Mouse (Mus musculus): ENCODE measurements at regions not wholly inside any gene's neighbourhood (a gene's known extent, or its start where the extent isn't known, plus 50 kb on each side); places are given as distances from the start of the nearest gene placed in this dataset.
A peak's percentile ranks its signal among the peaks of the same experiment; 100 is the strongest.

DNA sequence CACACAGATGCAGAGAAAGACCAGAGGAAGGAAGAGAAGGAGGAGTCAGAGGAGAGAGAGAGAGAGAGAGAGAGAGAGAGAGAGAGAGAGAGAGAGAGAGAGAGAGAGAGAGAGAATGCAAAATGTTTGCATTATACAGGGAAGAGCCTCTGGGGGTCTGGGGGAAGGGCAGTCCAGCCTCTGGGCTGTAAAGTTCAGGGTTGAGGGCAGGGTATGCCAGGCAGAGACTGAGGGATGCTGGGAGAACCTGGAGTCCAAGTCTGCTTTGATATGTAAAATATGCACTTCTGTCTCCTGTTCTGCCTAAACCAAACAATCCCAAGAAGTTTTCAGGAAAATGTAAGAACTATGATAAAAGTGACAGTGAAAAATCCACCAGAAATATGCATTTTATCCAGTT is 538.6 kb upstream of the Sall1 start:
- Histone ChIP-seq H3K4me1 (no peaks in the 10 kb centered on the region), H3K27me3 (no peaks in the 10 kb centered on the region), H3K27ac (replicated peaks) (no peak overlapping the region), H3K4me3 (replicated peaks) (no peak overlapping the region), H3K36me3 (no peaks in the 10 kb centered on the region), H3K9me3 (replicated peaks) (no peaks in the 10 kb centered on the region), H3K9ac (no peak overlapping the region), H3K4me2 (replicated peaks) (no peak overlapping the region)
- no peak for ATAC-seq (ENCODE audit: insufficient number of reproducible peaks, low FRiP score, low TSS enrichment, low read depth)

DNA sequence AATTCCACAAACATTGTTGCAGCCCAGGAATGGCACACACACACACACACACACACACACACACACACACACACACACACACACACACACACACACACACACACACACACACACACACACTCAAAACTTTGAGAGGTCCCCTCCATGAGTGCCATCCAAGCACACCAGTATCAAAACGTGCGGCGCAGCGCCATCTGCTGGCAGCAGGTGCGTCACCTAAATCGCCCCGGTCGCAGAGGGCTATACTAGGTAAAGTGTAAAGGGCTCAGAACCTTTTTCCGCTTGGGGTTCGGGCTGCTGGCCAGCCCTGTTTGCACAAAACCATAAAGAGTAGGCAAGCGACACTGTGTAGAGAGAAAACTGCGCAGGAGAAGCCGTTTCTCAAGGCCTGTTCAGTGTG is 527.9 kb upstream of the Sall1 start:
- 0 out of 2 replicates have a peak, but pooled peaks have one; percentile 43 for ATAC-seq (ENCODE audit: insufficient number of reproducible peaks, low FRiP score, low TSS enrichment, low read depth)
- Histone ChIP-seq H3K4me1 (no peaks in the 10 kb centered on the region), H3K9ac (no peak overlapping the region), H3K27me3 (peaks cover 32% of the 10 kb centered on the region), H3K4me2 (replicated peaks) (no peak overlapping the region), H3K9me3 (replicated peaks) (no peaks in the 10 kb centered on the region), H3K27ac (replicated peaks) (no peak overlapping the region), H3K36me3 (no peaks in the 10 kb centered on the region), H3K4me3 (replicated peaks) (no peak overlapping the region)
- WGBS: 3% methylated on average over 13 of the region's 13 CpGs

DNA sequence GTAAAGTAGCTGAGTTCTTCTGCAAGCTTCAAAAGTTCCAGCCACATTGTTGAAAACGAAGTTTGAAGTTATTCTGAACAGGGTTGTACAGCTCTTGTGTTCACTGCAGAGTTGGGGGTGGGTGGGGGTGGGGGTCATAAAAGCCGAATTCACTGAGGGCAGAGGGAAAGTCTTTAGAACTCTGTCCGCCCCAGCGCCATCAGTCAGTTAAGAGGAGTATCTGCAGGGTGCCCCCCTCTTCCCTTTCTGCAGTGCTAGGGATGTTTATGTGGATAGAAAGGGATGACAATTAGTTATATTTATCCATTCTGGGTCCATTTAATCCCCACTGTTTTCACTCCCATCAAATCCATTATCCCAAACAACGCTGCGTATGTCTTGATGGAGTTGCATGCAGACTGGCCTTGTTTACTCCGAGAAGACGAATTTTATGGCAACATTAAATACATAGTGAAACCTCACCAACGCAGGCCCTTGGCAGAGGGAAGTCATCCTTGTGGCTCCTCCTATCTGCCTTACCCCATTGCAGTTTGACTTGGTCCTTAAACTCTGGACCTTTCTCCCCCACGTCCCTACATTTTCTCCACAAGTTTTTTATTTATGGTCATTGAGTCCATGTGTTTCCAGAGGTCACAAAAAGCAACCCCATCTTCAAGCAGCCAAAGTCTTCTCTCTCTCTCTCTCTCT is 526.8 kb upstream of the Sall1 start:
- 50% methylated on average over 10 of the region's 10 CpGs for WGBS
- Histone ChIP-seq H3K9me3 (replicated peaks) (no peaks in the 10 kb centered on the region), H3K27ac (replicated peaks) (no peak overlapping the region), H3K4me2 (replicated peaks) (no peak overlapping the region), H3K9ac (no peak overlapping the region), H3K4me3 (replicated peaks) (no peak overlapping the region), H3K36me3 (no peaks in the 10 kb centered on the region), H3K27me3 (peaks cover 34% of the 10 kb centered on the region), H3K4me1 (no peaks in the 10 kb centered on the region)
- ATAC-seq (ENCODE audit: insufficient number of reproducible peaks, low FRiP score, low TSS enrichment, low read depth): no peak

DNA sequence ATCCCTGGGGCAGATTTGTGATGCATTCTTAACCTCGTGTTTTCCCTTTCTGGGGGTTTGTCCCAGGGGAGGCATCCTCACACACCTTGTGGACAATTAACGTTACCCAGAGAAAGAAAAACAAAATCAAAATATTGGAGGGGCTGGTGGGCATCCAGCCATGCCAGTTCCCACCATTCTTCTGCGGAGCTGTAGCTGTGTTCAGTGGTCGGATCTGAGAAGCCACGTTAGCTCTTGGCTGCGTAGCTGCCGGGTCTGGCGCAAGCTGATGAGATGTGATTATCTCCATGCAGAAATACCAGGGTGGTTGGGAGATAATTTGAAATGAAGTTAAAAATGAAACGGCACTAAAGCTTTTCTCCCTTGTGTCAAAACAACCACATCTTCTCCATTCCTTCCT is 525.4 kb upstream of the Sall1 start:
- no peak overlapping the region for H3K4me3 ChIP-seq (replicated peaks)
- H3K27ac ChIP-seq (replicated peaks): no peak overlapping the region
- H3K4me1 ChIP-seq: no peaks in the 10 kb centered on the region
- no peak for ATAC-seq (ENCODE audit: insufficient number of reproducible peaks, low FRiP score, low TSS enrichment, low read depth)
- H3K36me3 ChIP-seq: no peaks in the 10 kb centered on the region
- H3K4me2 ChIP-seq (replicated peaks): no peak overlapping the region
- 47% methylated on average over 9 of the region's 9 CpGs for WGBS
- no peaks in the 10 kb centered on the region for H3K9me3 ChIP-seq (replicated peaks)
- H3K9ac ChIP-seq: no peak overlapping the region
- H3K27me3 ChIP-seq: peaks cover 38% of the 10 kb centered on the region

DNA sequence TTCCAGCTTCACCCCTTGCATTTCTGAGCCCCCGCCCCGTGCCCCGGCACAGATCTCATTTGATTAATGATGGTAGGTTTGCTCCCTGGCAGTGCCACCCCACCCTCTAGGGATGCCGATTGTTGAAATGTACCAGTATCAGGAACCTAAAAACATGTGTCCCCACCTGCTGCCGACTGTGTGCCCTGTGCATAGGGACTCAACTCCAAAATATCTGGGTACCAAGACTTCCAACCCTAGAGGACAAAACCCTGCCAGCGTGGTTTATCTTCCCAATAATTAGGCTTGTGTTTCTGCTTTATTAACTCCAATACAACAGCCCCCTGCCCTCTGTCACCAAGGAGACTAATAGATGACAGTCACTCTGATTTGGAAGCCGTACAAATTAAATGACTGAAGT is 524.7 kb upstream of the Sall1 start:
- Histone ChIP-seq H3K4me3 (replicated peaks) (no peak overlapping the region), H3K36me3 (no peaks in the 10 kb centered on the region), H3K9ac (no peak overlapping the region), H3K27ac (replicated peaks) (no peak overlapping the region), H3K4me1 (no peaks in the 10 kb centered on the region), H3K27me3 (peaks cover 33% of the 10 kb centered on the region), H3K4me2 (replicated peaks) (no peak overlapping the region), H3K9me3 (replicated peaks) (no peaks in the 10 kb centered on the region)
- no peak for ATAC-seq (ENCODE audit: insufficient number of reproducible peaks, low FRiP score, low TSS enrichment, low read depth)
- 65% methylated on average over 7 of the region's 7 CpGs for WGBS

DNA sequence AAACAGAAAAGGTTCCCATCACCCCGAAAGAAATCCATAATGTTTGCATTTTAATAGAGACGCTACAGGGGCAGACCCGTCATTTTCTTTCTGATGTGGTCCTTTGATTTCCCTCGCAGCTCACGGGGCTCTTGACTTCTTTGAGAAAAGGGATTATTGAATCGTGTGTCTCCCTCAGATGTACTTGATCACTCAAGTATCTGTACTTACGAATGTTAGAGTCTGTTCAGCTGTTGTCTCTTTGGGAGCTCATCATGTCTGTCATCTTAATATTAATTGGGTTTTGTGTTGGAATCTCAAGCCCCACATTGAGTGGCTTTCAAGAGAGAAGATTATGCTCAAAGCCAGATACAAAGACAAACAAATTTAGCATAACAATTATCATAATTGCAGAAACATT is 523.0 kb upstream of the Sall1 start:
- Histone ChIP-seq H3K27ac (replicated peaks) (no peak overlapping the region), H3K4me3 (replicated peaks) (no peak overlapping the region), H3K27me3 (peaks cover 21% of the 10 kb centered on the region), H3K36me3 (no peaks in the 10 kb centered on the region), H3K4me2 (replicated peaks) (no peak overlapping the region), H3K4me1 (no peaks in the 10 kb centered on the region), H3K9me3 (replicated peaks) (no peaks in the 10 kb centered on the region), H3K9ac (no peak overlapping the region)
- no peak for ATAC-seq (ENCODE audit: insufficient number of reproducible peaks, low FRiP score, low TSS enrichment, low read depth)
- 39% methylated on average over 7 of the region's 7 CpGs for WGBS

DNA sequence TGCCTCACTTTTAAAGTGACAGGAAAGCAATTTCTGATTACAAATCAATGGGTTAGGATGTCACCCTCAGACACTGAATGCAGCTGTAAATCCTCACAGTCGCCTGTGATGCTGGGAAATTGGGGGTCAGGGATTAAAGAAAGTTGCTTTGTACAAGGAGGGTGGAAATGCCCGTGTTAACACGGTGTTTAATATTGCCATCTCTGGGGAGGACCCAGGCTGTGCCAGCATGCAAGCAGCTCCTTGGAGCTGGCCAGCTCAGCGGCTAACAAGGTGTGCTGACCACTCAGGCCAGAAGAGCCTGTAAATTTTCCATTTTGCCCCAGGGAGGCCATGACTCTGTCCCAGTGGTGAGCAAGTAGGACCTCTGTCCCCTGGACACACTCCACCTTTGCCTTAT is 522.5 kb upstream of the Sall1 start:
- no peaks in the 10 kb centered on the region for H3K9me3 ChIP-seq (replicated peaks)
- H3K36me3 ChIP-seq: no peaks in the 10 kb centered on the region
- no peak overlapping the region for H3K4me2 ChIP-seq (replicated peaks)
- no peaks in the 10 kb centered on the region for H3K4me1 ChIP-seq
- H3K27ac ChIP-seq (replicated peaks): no peak overlapping the region
- no peak overlapping the region for H3K4me3 ChIP-seq (replicated peaks)
- peaks cover 20% of the 10 kb centered on the region for H3K27me3 ChIP-seq
- no peak for ATAC-seq (ENCODE audit: insufficient number of reproducible peaks, low FRiP score, low TSS enrichment, low read depth)
- H3K9ac ChIP-seq: no peak overlapping the region
- 36% methylated on average over 4 of the region's 4 CpGs for WGBS

DNA sequence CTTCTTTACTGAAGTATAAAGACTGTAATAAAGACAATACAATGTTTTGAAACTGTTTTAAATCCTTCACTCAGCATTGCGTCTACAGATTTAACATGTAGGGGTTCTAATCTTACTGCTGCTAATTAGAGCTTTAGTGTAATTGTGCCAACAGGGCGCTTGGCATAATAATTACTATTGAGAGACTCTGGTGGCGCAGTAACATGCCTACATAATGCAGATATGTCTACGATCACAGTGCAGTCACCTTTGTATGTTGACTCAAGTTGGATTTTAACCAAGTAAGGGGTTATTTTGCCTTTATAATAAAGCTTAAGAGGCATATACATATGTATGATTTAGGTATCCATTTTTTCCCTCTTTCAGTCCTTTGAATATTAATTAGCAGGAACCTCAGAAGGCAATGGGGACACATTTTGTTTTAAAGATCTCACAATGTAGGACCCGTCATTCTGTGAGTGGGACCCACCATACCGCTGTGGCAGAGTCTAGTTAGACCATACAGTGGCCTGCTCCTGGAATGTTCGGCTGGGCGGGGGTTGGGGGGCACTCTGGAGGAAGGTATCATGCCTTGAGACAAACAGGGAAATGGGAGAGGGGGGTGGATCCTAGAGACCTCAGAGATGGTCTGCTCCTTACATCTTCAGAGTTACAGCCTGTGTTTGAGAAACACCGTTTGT is 521.3 kb upstream of the Sall1 start:
- 78% methylated on average over 9 of the region's 9 CpGs for WGBS

DNA sequence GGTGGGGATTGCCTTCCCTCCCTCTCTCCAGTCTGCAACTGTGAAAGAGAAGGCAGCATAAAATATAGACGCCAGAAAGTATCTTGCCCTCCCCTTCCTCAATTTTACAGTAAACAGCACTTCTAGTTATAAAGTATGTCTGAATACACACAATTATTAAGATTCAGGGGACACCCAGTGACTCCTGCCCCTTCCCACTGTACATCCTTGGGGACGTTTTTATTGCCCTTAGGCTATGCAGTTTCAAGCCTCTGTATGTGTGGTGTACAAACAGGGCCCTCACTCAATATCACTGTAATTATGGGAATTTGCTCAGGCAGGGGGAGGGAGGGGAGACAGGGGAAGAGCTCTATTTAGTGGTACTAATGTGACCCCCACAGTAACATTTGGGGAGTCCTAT is 519.6 kb upstream of the Sall1 start:
- Histone ChIP-seq H3K4me3 (replicated peaks) (no peak overlapping the region), H3K36me3 (no peaks in the 10 kb centered on the region), H3K27ac (replicated peaks) (no peak overlapping the region), H3K4me2 (replicated peaks) (no peak overlapping the region), H3K9ac (no peak overlapping the region), H3K9me3 (replicated peaks) (no peaks in the 10 kb centered on the region), H3K27me3 (peaks cover 15% of the 10 kb centered on the region), H3K4me1 (no peaks in the 10 kb centered on the region)
- no peak for ATAC-seq (ENCODE audit: insufficient number of reproducible peaks, low FRiP score, low TSS enrichment, low read depth)
- 29% methylated on average over 2 of the region's 2 CpGs for WGBS

More for the DNA sequence above, 521.3 kb upstream of the Sall1 start:
- H3K4me2 ChIP-seq (replicated peaks): no peak overlapping the region
- no peaks in the 10 kb centered on the region for H3K36me3 ChIP-seq
- no peak overlapping the region for H3K4me3 ChIP-seq (replicated peaks)
- no peak overlapping the region for H3K27ac ChIP-seq (replicated peaks)
- H3K9me3 ChIP-seq (replicated peaks): no peaks in the 10 kb centered on the region
- no peaks in the 10 kb centered on the region for H3K4me1 ChIP-seq
- no peak for ATAC-seq (ENCODE audit: insufficient number of reproducible peaks, low FRiP score, low TSS enrichment, low read depth)
- peaks cover 20% of the 10 kb centered on the region for H3K27me3 ChIP-seq
- no peak overlapping the region for H3K9ac ChIP-seq

DNA sequence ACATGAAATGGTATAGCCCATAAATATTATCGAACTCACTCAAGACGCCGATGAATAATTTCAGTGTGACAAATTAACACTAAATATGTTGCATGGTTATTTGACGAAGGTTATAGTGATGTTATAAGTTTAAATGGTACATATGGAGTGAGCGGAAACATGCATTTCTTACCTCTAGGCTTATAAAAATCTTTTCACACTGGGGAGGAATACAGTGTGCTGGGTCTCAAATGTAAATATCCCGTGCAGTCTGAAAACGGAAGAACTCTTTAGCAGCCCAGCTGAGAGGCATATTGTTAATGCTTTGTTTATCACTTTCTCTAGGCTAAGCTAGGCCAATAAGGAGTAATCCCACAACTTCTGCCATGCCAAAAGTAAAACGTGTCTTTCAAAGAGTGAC is 518.6 kb upstream of the Sall1 start:
- Histone ChIP-seq H3K4me1 (no peaks in the 10 kb centered on the region), H3K4me3 (replicated peaks) (no peak overlapping the region), H3K4me2 (replicated peaks) (no peak overlapping the region), H3K9ac (no peak overlapping the region), H3K36me3 (no peaks in the 10 kb centered on the region), H3K27ac (replicated peaks) (no peak overlapping the region), H3K9me3 (replicated peaks) (no peaks in the 10 kb centered on the region), H3K27me3 (peaks cover 11% of the 10 kb centered on the region)
- no peak for ATAC-seq (ENCODE audit: insufficient number of reproducible peaks, low FRiP score, low TSS enrichment, low read depth)
- 62% methylated on average over 8 of the region's 8 CpGs for WGBS

DNA sequence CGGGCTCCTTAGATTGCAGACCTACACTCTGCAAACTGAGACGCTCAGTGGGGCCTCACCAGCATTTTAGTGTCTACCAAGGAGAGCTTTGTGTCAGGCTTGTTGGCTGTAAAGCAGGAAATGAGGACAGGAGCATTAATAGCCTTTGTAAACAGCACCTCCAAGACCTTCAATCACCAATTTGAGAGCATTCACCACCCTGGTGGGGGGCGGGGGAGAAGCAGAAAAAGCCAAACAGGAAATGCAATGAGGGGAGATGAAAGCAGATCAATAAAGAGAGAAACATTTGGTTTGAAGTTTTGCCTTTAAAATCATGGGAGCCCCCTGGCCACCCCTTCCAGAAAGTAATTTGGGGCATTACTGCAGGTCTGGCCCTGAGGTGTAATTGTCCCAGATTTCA is 497.3 kb upstream of the Sall1 start:
- H3K27me3 ChIP-seq: no peaks in the 10 kb centered on the region
- H3K27ac ChIP-seq (replicated peaks): no peak overlapping the region
- no peaks in the 10 kb centered on the region for H3K4me1 ChIP-seq
- no peak overlapping the region for H3K4me3 ChIP-seq (replicated peaks)
- 29% methylated on average over 3 of the region's 3 CpGs for WGBS
- ATAC-seq (ENCODE audit: insufficient number of reproducible peaks, low FRiP score, low TSS enrichment, low read depth): no peak
- no peaks in the 10 kb centered on the region for H3K36me3 ChIP-seq
- H3K9me3 ChIP-seq (replicated peaks): no peaks in the 10 kb centered on the region
- H3K9ac ChIP-seq: no peak overlapping the region
- no peak overlapping the region for H3K4me2 ChIP-seq (replicated peaks)

DNA sequence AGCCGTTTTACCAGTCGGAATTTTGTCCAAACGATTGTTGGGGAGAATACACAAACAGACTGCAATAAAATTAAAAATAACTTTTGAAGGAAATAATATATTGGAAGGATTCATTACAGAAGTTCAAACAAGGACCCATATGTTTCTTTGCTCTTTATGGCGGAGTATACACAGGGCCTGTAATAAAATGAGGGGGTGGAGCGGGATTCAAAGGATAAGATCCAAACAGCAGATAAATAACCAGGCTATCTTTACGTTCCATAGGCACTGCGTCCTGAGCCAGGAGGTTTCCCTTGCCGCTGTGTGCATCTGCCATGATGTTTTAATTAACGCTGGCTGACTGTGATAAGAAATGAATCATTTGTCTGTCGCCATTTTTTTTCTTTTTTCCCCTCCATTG is 490.6 kb upstream of the Sall1 start:
- no peak overlapping the region for H3K27ac ChIP-seq (replicated peaks)
- no peak for ATAC-seq (ENCODE audit: insufficient number of reproducible peaks, low FRiP score, low TSS enrichment, low read depth)
- no peaks in the 10 kb centered on the region for H3K9me3 ChIP-seq (replicated peaks)
- H3K4me2 ChIP-seq (replicated peaks): no peak overlapping the region
- no peaks in the 10 kb centered on the region for H3K36me3 ChIP-seq
- no peaks in the 10 kb centered on the region for H3K4me1 ChIP-seq
- no peak overlapping the region for H3K4me3 ChIP-seq (replicated peaks)
- WGBS: 56% methylated on average over 10 of the region's 10 CpGs
- H3K27me3 ChIP-seq: no peaks in the 10 kb centered on the region
- no peak overlapping the region for H3K9ac ChIP-seq

All from embryonic facial prominence, embryonic 15.5 days (tissue).